Mouse (Mus musculus): Measurements from ENCODE around the gene Fam214a. TPM values are rescaled to one million over a fixed set of nuclear protein-coding genes. Genes with fewer than 3 reads are reported as not detected.

Gene Fam214a
- polyA plus RNA-seq, 1 experiment from 2014 or later = 28.1 TPM

DNA sequence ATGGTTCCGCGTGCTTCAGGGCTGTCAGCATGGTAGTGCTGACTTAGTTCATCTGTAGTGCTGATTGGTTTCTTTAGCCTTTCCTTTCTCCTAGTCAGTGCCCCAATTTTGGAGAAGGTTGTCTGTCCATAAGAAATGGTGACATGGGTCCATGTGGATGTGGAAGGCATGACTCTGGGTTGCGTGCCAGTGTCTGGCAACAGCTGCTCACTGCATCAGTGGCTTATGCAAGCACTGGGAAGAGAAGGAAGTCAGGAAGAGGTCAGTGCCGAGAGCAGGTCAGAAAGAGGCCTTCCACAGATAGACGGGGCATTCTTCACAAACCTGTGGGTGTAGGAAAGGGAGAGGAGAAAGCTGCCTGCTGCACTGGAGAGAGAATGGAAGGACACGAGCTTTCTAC is 48.3 kb downstream of the Fam214a start:
- no peak overlapping the region for H3K9ac ChIP-seq
- no peak overlapping the region for H3K4me3 ChIP-seq (replicated peaks; ENCODE audit: low read length)
- H3K4me1 ChIP-seq (replicated peaks; ENCODE audit: control insufficient read depth, insufficient read depth, low read length) = no peaks in the 10 kb centered on the region
- H3K36me3 ChIP-seq (replicated peaks; ENCODE audit: control insufficient read depth, insufficient read depth) = peaks cover 7% of the 10 kb centered on the region
- no peak overlapping the region for H3K27ac ChIP-seq
- 83% methylated on average over 6 of the region's 6 CpGs for WGBS
- no peaks in the 10 kb centered on the region for H3K27me3 ChIP-seq (ENCODE audit: control insufficient read depth, insufficient read depth, low read length)
- no peaks in the 10 kb centered on the region for H3K9me3 ChIP-seq (ENCODE audit: control insufficient read depth, low read length)
- no peak for ATAC-seq (ENCODE audit: low FRiP score)
- DNase-seq (ENCODE audit: low spot score) = no peak
- no peak overlapping the region for H3K4me2 ChIP-seq (replicated peaks)

DNA sequence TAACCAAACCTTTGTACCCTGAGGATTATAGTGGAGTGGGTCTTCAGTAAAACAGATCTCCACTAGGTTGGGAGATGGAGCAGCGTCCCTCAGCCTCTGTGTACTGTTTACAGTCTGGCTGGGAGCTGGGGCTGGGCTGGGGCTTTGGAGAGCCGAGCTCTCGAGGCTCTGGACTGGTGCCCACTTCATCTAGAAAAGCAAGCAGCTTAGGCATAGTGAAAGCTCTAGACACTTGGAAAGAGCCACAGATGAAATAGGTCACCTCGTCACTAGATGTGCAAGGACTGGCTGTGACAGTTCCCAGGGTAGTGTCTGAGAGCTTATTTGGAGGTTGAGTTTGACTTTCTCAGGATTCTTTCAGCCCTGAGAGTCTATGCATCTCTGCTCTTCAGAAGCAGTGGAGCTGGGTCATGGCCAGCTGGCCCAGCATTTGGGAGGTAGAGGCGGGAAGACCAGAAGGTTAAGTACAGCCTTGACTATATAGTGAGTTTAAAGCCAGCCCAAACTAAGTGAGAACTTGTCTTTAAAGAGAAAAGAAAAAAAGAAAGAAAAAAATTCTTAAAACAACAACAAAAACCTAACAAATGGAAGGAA is 49.0 kb downstream of the Fam214a start:
- 70% methylated on average over 5 of the region's 5 CpGs for WGBS
- peaks cover 14% of the 10 kb centered on the region for H3K36me3 ChIP-seq (replicated peaks; ENCODE audit: control insufficient read depth, insufficient read depth)
- DNase-seq (ENCODE audit: low spot score) = peak; percentile 29
- no peaks in the 10 kb centered on the region for H3K4me1 ChIP-seq (replicated peaks; ENCODE audit: control insufficient read depth, insufficient read depth, low read length)
- no peaks in the 10 kb centered on the region for H3K27me3 ChIP-seq (ENCODE audit: control insufficient read depth, insufficient read depth, low read length)
- no peak overlapping the region for H3K27ac ChIP-seq
- H3K9ac ChIP-seq = no peak overlapping the region
- ATAC-seq (ENCODE audit: low FRiP score) = no peak
- no peak overlapping the region for H3K4me3 ChIP-seq (replicated peaks; ENCODE audit: low read length)
- no peaks in the 10 kb centered on the region for H3K9me3 ChIP-seq (ENCODE audit: control insufficient read depth, low read length)
- H3K4me2 ChIP-seq (replicated peaks) = no peak overlapping the region

DNA sequence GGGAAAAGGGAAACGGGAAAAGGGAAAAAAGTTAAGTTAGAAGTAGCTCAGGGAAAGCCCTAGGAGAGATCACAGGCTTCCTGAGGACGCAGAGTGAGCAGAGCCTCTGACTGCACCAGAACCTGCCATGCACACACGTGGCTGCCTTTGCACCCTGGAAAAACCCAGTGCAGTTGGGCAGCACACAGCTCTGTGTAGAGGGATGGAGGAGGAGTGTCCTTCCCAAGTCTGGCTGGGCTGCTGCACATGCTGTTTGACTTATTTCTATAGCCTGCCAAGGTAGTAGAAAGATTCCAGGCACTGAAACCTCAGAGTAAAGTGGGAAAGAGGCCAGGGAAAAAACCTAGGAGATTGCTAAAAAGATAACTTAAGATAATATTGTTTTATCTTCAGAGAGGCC is 49.6 kb downstream of the Fam214a start:
- DNase-seq (ENCODE audit: low spot score) (no peak), ATAC-seq (ENCODE audit: low FRiP score) (no peak)
- Histone ChIP-seq H3K4me2 (replicated peaks) (no peak overlapping the region), H3K9ac (no peak overlapping the region), H3K36me3 (replicated peaks; ENCODE audit: control insufficient read depth, insufficient read depth) (peaks cover 19% of the 10 kb centered on the region), H3K4me3 (replicated peaks; ENCODE audit: low read length) (no peak overlapping the region), H3K27me3 (ENCODE audit: control insufficient read depth, insufficient read depth, low read length) (no peaks in the 10 kb centered on the region), H3K27ac (no peak overlapping the region), H3K4me1 (replicated peaks; ENCODE audit: control insufficient read depth, insufficient read depth, low read length) (no peaks in the 10 kb centered on the region), H3K9me3 (ENCODE audit: control insufficient read depth, low read length) (no peaks in the 10 kb centered on the region)
- 72% methylated on average over 3 of the region's 3 CpGs for WGBS

DNA sequence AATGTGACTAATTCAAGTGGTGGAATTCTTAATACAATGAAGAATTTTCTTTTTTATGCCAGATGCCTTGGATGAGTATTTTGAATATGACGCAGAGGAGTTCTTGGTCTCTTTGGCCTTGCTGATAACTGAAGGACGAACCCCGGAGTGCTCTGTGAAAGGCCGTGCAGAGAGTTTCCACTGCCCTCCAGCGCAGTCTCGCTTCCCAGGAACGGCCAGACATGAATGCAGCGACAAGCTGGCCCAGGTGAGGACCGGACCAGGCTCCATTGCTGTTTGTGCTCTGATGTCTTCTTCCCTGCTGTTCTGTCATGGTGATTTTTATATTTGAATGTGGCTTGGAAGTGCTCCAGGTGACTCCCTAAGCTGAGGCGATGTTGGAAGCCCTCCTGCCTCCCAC is 51.5 kb downstream of the Fam214a start:
- Histone ChIP-seq H3K36me3 (replicated peaks; ENCODE audit: control insufficient read depth, insufficient read depth) (peaks cover 35% of the 10 kb centered on the region), H3K4me2 (replicated peaks) (no peak overlapping the region), H3K4me1 (replicated peaks; ENCODE audit: control insufficient read depth, insufficient read depth, low read length) (no peaks in the 10 kb centered on the region), H3K4me3 (replicated peaks; ENCODE audit: low read length) (no peak overlapping the region), H3K9ac (no peak overlapping the region), H3K9me3 (ENCODE audit: control insufficient read depth, low read length) (no peaks in the 10 kb centered on the region), H3K27ac (no peak overlapping the region), H3K27me3 (ENCODE audit: control insufficient read depth, insufficient read depth, low read length) (no peaks in the 10 kb centered on the region)
- 85% methylated on average over 10 of the region's 10 CpGs for WGBS
- no peak for ATAC-seq (ENCODE audit: low FRiP score)
- DNase-seq (ENCODE audit: low spot score) = no peak

DNA sequence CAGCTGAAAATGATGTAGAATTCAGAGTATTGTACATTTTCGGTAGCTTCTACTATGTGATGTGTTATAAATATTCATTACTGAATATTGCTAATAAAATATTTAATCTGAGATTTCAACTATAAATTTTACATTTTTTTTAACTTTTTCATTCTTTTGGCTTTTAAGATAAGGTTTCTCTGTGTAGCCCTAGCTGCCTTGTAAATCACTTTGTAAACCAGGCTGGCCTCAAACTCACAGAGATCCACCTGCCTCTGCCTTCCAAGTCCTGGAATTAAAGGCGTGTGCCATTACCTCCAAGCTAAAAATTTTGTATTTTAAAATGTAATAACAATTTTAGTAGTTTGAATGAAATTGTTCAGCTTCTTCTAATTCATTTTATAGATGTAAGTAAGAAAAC is 63.9 kb downstream of the Fam214a start:
- Histone ChIP-seq H3K9ac (no peak overlapping the region), H3K4me2 (replicated peaks) (no peak overlapping the region), H3K4me1 (replicated peaks; ENCODE audit: control insufficient read depth, insufficient read depth, low read length) (no peaks in the 10 kb centered on the region), H3K4me3 (replicated peaks; ENCODE audit: low read length) (no peak overlapping the region), H3K27me3 (ENCODE audit: control insufficient read depth, insufficient read depth, low read length) (no peaks in the 10 kb centered on the region), H3K9me3 (ENCODE audit: control insufficient read depth, low read length) (no peaks in the 10 kb centered on the region), H3K27ac (no peak overlapping the region), H3K36me3 (replicated peaks; ENCODE audit: control insufficient read depth, insufficient read depth) (peaks cover 86% of the 10 kb centered on the region)
- ATAC-seq (ENCODE audit: low FRiP score) = no peak
- DNase-seq (ENCODE audit: low spot score) = no peak
- 93% methylated on average over 2 of the region's 2 CpGs for WGBS

DNA sequence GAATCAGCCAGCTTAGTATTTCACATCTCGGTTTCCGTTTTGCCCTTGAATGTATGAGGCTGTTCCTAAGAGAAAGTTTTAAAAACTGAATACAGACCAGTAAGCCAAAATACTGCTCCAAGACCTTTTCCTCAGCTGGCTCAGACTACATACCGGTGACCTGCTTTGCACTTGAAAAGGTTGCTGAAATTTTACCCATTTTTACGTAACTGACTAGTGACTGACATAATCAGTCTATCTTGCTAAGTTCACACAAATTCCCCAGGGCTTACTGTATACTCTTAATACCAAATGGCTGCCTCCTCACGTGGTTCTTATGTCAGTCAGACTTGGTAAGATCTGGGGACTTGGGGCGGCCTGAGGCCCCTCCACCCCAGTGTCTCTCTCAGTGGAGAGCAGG is 66.5 kb downstream of the Fam214a start:
- Histone ChIP-seq H3K4me3 (replicated peaks; ENCODE audit: low read length) (no peak overlapping the region), H3K27ac (no peak overlapping the region), H3K9me3 (ENCODE audit: control insufficient read depth, low read length) (no peaks in the 10 kb centered on the region), H3K27me3 (ENCODE audit: control insufficient read depth, insufficient read depth, low read length) (no peaks in the 10 kb centered on the region), H3K4me1 (replicated peaks; ENCODE audit: control insufficient read depth, insufficient read depth, low read length) (no peaks in the 10 kb centered on the region), H3K9ac (no peak overlapping the region), H3K4me2 (replicated peaks) (no peak overlapping the region), H3K36me3 (replicated peaks; ENCODE audit: control insufficient read depth, insufficient read depth) (peaks cover 90% of the 10 kb centered on the region)
- no peak for ATAC-seq (ENCODE audit: low FRiP score)
- DNase-seq (ENCODE audit: low spot score) = no peak
- 90% methylated on average over 6 of the region's 6 CpGs for WGBS

DNA sequence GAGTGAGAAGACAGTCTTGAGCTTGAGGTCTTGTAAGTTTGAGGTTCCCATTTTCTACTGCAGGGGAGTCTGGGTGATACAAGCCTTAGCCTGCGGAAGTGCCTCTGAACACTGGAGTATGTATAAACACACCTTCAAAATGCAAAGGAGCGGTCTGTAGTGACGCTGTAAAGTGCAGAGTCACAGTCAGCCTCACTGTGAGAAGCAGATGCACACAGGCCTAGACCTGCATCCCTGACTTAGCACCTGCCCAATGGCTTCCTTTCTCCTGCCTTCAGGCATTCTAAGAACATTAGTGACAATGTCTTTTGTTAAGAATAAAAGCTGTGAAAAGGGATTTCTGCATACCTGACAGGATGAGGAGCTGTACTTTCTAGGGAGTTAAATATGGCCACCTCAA is 66.9 kb downstream of the Fam214a start:
- H3K36me3 ChIP-seq (replicated peaks; ENCODE audit: control insufficient read depth, insufficient read depth) = peaks cover 90% of the 10 kb centered on the region

DNA sequence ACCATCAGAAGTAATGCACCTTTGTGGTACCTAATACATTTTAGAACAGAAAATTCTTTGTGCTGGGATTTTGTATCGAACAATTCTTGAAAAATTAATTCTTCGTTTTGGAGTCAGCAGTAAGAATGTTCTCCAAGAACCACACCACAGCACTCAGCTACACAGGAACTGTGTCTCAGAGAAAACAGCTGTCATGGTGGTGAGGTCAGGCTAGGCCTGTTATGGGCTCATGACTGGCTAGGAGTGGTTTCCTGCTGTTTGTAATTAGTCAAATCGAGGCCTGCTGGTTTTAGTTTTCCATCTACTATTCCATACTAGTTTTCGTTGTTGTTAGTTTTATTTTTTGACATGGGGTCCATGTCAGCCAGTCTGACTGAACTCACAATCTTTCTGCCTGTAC is 67.9 kb downstream of the Fam214a start:
- 85% methylated on average over 4 of the region's 4 CpGs for WGBS
- H3K36me3 ChIP-seq (replicated peaks; ENCODE audit: control insufficient read depth, insufficient read depth) = peaks cover 82% of the 10 kb centered on the region

More for the DNA sequence above, 66.9 kb downstream of the Fam214a start:
- 98% methylated on average over 3 of the region's 3 CpGs for WGBS
- Histone ChIP-seq H3K27me3 (ENCODE audit: control insufficient read depth, insufficient read depth, low read length) (no peaks in the 10 kb centered on the region), H3K27ac (no peak overlapping the region), H3K9me3 (ENCODE audit: control insufficient read depth, low read length) (no peaks in the 10 kb centered on the region), H3K4me2 (replicated peaks) (no peak overlapping the region), H3K9ac (no peak overlapping the region), H3K4me1 (replicated peaks; ENCODE audit: control insufficient read depth, insufficient read depth, low read length) (no peaks in the 10 kb centered on the region), H3K4me3 (replicated peaks; ENCODE audit: low read length) (no peak overlapping the region)
- DNase-seq (ENCODE audit: low spot score) (no peak), ATAC-seq (ENCODE audit: low FRiP score) (no peak)

DNA sequence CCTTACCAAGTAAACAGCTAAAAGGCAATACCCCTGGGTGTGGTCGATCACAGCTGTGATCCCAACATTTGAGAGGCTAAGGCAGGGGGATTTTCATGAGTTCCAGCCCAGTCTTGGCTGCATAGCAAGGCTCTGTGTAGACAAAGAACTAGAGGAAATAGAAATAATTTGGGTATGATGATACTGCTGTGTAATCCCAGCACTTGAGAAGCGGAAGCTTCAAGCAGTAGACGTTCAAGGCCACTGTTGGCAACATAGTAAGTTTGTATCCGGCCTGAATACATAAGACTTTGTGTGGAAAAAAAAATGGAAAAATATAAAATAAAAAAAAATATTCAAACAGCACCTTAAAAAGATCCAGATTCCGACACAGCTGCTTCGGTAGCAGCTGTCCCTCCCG is 69.9 kb downstream of the Fam214a start:
- Histone ChIP-seq H3K4me3 (replicated peaks; ENCODE audit: low read length) (no peak overlapping the region), H3K27me3 (ENCODE audit: control insufficient read depth, insufficient read depth, low read length) (no peaks in the 10 kb centered on the region), H3K27ac (no peak overlapping the region), H3K9me3 (ENCODE audit: control insufficient read depth, low read length) (no peaks in the 10 kb centered on the region), H3K4me2 (replicated peaks) (no peak overlapping the region), H3K4me1 (replicated peaks; ENCODE audit: control insufficient read depth, insufficient read depth, low read length) (no peaks in the 10 kb centered on the region), H3K36me3 (replicated peaks; ENCODE audit: control insufficient read depth, insufficient read depth) (peaks cover 69% of the 10 kb centered on the region), H3K9ac (no peak overlapping the region)
- ATAC-seq (ENCODE audit: low FRiP score) = no peak
- no peak for DNase-seq (ENCODE audit: low spot score)
- 95% methylated on average over 7 of the region's 7 CpGs for WGBS

More for the DNA sequence above, 67.9 kb downstream of the Fam214a start:
- ATAC-seq (ENCODE audit: low FRiP score) (no peak), DNase-seq (ENCODE audit: low spot score) (no peak)
- no peak overlapping the region for H3K4me2 ChIP-seq (replicated peaks)
- no peaks in the 10 kb centered on the region for H3K27me3 ChIP-seq (ENCODE audit: control insufficient read depth, insufficient read depth, low read length)
- no peaks in the 10 kb centered on the region for H3K9me3 ChIP-seq (ENCODE audit: control insufficient read depth, low read length)
- H3K4me3 ChIP-seq (replicated peaks; ENCODE audit: low read length) = no peak overlapping the region
- no peak overlapping the region for H3K27ac ChIP-seq
- no peaks in the 10 kb centered on the region for H3K4me1 ChIP-seq (replicated peaks; ENCODE audit: control insufficient read depth, insufficient read depth, low read length)
- no peak overlapping the region for H3K9ac ChIP-seq

Data from hindbrain, embryonic 14.5 days (tissue).